Mouse (Mus musculus): Measurements from ENCODE around the gene Tmtc3. TPM values are rescaled to one million over a fixed set of nuclear protein-coding genes. Genes with fewer than 3 reads are reported as not detected.

Tmtc3 gene
- polyA plus RNA-seq (2015; fragmentation: Nextera tagmentation; extraction: Ambion mirVana), result 25.1 and 28.1 TPM in 2 replicates

GRCm38 (mm10) chr10:100487097-100487978, at the start of gene Tmtc3, which contains the start of gene Cep290:
Gene Tmtc3, minus strand, starts transcription at chr10:100487350.
Gene Cep290, plus strand, starts transcription at chr10:100487558.
- Histone ChIP-seq H3K4me1 (replicated peaks; ENCODE audit: control insufficient read depth, insufficient read depth, low read length) (0 out of 2 replicates have a peak, but pooled peaks cover 4% of the 10 kb centered on the region), H3K9ac (ENCODE audit: low read length) (peak within 1 kb of the TSS; percentile 88), H3K4me2 (ENCODE audit: low read depth, low read length) (peak within 1 kb of the TSS; percentile 91), H3K9me3 (ENCODE audit: control insufficient read depth, low read length) (no peaks in the 10 kb centered on the region), H3K4me3 (ENCODE audit: low read length) (peak within 1 kb of the TSS; percentile 88), H3K27me3 (ENCODE audit: control insufficient read depth, insufficient read depth, low read depth, low read length) (no peaks in the 10 kb centered on the region), H3K36me3 (ENCODE audit: control insufficient read depth, insufficient read depth, low read length) (no peaks in the 10 kb centered on the region), H3K27ac (ENCODE audit: low read length) (peak within 1 kb of the TSS; percentile 77)
- peak; percentile 98 for ATAC-seq (ENCODE audit: low read depth)
- under 1% methylated on average over 63 of the region's 63 CpGs for WGBS

GRCm38 (mm10) chr10:100524499-100525390, 37.6 kb upstream of the Tmtc3 start:
- no peak for ATAC-seq (ENCODE audit: low read depth)
- Histone ChIP-seq H3K4me3 (ENCODE audit: low read length) (no peak overlapping the region), H3K27ac (ENCODE audit: low read length) (no peak overlapping the region), H3K4me2 (ENCODE audit: low read depth, low read length) (no peak overlapping the region), H3K9me3 (ENCODE audit: control insufficient read depth, low read length) (no peaks in the 10 kb centered on the region), H3K4me1 (replicated peaks; ENCODE audit: control insufficient read depth, insufficient read depth, low read length) (no peaks in the 10 kb centered on the region), H3K27me3 (ENCODE audit: control insufficient read depth, insufficient read depth, low read depth, low read length) (no peaks in the 10 kb centered on the region), H3K36me3 (ENCODE audit: control insufficient read depth, insufficient read depth, low read length) (peaks cover 2% of the 10 kb centered on the region; the same call in 1 of the 2 replicates), H3K9ac (ENCODE audit: low read length) (no peak overlapping the region)
- 89% methylated on average over 9 of the region's 9 CpGs for WGBS

GRCm38 (mm10) chr10:100522330-100522729, 35.2 kb upstream of the Tmtc3 start:
- Histone ChIP-seq H3K36me3 (ENCODE audit: control insufficient read depth, insufficient read depth, low read length) (peaks cover 4% of the 10 kb centered on the region; the same call in 1 of the 2 replicates), H3K4me1 (replicated peaks; ENCODE audit: control insufficient read depth, insufficient read depth, low read length) (no peaks in the 10 kb centered on the region), H3K27me3 (ENCODE audit: control insufficient read depth, insufficient read depth, low read depth, low read length) (no peaks in the 10 kb centered on the region), H3K4me2 (ENCODE audit: low read depth, low read length) (no peak overlapping the region), H3K9ac (ENCODE audit: low read length) (no peak overlapping the region), H3K27ac (ENCODE audit: low read length) (no peak overlapping the region), H3K4me3 (ENCODE audit: low read length) (no peak overlapping the region), H3K9me3 (ENCODE audit: control insufficient read depth, low read length) (no peaks in the 10 kb centered on the region)
- WGBS, result 92% methylated on average over 9 of the region's 9 CpGs
- ATAC-seq (ENCODE audit: low read depth), result no peak

GRCm38 (mm10) chr10:100521617-100522016, 34.5 kb upstream of the Tmtc3 start:
- Histone ChIP-seq H3K9me3 (ENCODE audit: control insufficient read depth, low read length) (no peaks in the 10 kb centered on the region), H3K27me3 (ENCODE audit: control insufficient read depth, insufficient read depth, low read depth, low read length) (no peaks in the 10 kb centered on the region), H3K4me3 (ENCODE audit: low read length) (no peak overlapping the region), H3K4me1 (replicated peaks; ENCODE audit: control insufficient read depth, insufficient read depth, low read length) (no peaks in the 10 kb centered on the region), H3K9ac (ENCODE audit: low read length) (no peak overlapping the region), H3K36me3 (ENCODE audit: control insufficient read depth, insufficient read depth, low read length) (peaks cover 4% of the 10 kb centered on the region; the same call in 1 of the 2 replicates), H3K4me2 (ENCODE audit: low read depth, low read length) (no peak overlapping the region), H3K27ac (ENCODE audit: low read length) (no peak overlapping the region)
- no peak for ATAC-seq (ENCODE audit: low read depth)
- 79% methylated on average over 4 of the region's 4 CpGs for WGBS

GRCm38 (mm10) chr10:100508170-100508569, 21.0 kb upstream of the Tmtc3 start:
- WGBS, result 78% methylated on average over 1 of the region's 1 CpGs
- Histone ChIP-seq H3K4me2 (ENCODE audit: low read depth, low read length) (no peak overlapping the region), H3K36me3 (ENCODE audit: control insufficient read depth, insufficient read depth, low read length) (no peaks in the 10 kb centered on the region; the same call in 1 of the 2 replicates), H3K4me1 (replicated peaks; ENCODE audit: control insufficient read depth, insufficient read depth, low read length) (no peaks in the 10 kb centered on the region), H3K9me3 (ENCODE audit: control insufficient read depth, low read length) (no peaks in the 10 kb centered on the region), H3K4me3 (ENCODE audit: low read length) (no peak overlapping the region), H3K9ac (ENCODE audit: low read length) (no peak overlapping the region), H3K27ac (ENCODE audit: low read length) (no peak overlapping the region), H3K27me3 (ENCODE audit: control insufficient read depth, insufficient read depth, low read depth, low read length) (no peaks in the 10 kb centered on the region)
- ATAC-seq (ENCODE audit: low read depth), result no peak

DNA sequence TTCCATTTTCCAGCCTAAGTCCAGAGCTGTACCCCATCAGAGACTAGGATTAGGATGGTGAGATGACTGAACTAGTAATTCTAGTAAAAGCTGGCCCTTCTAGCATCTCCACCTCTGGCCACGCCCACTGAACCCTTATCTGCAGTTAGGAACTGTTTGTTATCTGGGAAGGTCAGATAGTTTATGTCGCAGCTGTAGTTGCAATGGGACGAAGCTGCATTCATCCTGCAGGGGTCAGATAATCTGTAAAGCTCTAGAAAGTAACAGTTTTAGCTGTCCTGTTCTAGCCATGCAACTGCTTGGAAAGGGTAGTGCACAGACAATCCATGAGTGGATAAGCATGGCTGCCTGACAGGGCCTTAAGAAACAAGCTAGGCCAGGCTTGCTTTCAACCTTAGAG, 11.2 kb upstream of the Tmtc3 start:
- ATAC-seq (ENCODE audit: low read depth), result no peak
- Histone ChIP-seq H3K9me3 (ENCODE audit: control insufficient read depth, low read length) (no peaks in the 10 kb centered on the region), H3K4me1 (replicated peaks; ENCODE audit: control insufficient read depth, insufficient read depth, low read length) (no peaks in the 10 kb centered on the region), H3K4me3 (ENCODE audit: low read length) (no peak overlapping the region), H3K36me3 (ENCODE audit: control insufficient read depth, insufficient read depth, low read length) (peaks cover 11% of the 10 kb centered on the region; the same call in 1 of the 2 replicates), H3K9ac (ENCODE audit: low read length) (no peak overlapping the region), H3K27ac (ENCODE audit: low read length) (no peak overlapping the region), H3K4me2 (ENCODE audit: low read depth, low read length) (no peak overlapping the region), H3K27me3 (ENCODE audit: control insufficient read depth, insufficient read depth, low read depth, low read length) (no peaks in the 10 kb centered on the region)
- 56% methylated on average over 3 of the region's 3 CpGs for WGBS

DNA sequence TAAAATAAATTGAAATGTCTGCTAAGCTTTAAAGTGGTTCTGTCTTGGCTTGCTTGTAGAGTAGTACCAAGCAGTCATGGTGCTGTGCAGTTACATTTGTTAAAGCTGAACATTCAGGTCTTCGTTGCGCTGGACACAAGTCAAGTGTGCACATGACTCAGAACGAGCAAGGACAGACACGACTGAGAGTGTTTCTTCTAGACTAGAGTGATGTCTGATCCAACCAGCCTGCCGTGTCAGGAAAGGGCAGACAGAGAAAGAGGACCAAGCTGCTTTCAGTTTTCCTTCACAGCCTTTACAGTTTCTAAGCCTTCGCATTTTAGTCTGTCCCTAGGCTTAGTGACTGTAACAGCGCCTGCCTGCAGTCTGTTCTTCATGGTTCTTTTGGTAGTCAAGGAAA, 4.8 kb upstream of the Tmtc3 start:
- no peak for ATAC-seq (ENCODE audit: low read depth)
- Histone ChIP-seq H3K27me3 (ENCODE audit: control insufficient read depth, insufficient read depth, low read depth, low read length) (no peaks in the 10 kb centered on the region), H3K27ac (ENCODE audit: low read length) (no peak overlapping the region), H3K4me1 (replicated peaks; ENCODE audit: control insufficient read depth, insufficient read depth, low read length) (0 out of 2 replicates have a peak, but pooled peaks cover 4% of the 10 kb centered on the region), H3K4me3 (ENCODE audit: low read length) (no peak overlapping the region), H3K36me3 (ENCODE audit: control insufficient read depth, insufficient read depth, low read length) (peaks cover 2% of the 10 kb centered on the region; the same call in 1 of the 2 replicates), H3K4me2 (ENCODE audit: low read depth, low read length) (no peak overlapping the region), H3K9ac (ENCODE audit: low read length) (no peak overlapping the region), H3K9me3 (ENCODE audit: control insufficient read depth, low read length) (no peaks in the 10 kb centered on the region)
- WGBS, result 78% methylated on average over 7 of the region's 7 CpGs

DNA sequence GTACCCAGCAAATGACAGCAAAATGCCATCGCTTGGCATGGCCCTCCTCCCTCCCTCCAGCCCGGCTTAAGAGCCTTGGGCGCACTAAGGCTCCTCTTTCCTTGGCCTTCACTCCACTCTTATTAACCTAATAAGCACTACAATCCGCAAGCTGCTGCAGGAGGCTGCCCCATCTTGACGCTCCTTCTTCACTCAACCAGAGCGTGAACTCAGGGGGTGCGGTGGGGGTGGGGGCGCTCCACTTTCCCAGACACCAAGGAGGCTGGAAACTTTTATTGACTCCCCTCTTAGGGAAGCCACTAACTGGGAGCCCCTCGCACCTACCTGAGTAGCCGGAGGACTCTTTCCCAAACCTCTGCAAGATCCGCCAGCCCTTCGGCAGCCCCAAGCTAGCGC, 451 bp downstream of the Tmtc3 start:
- Histone ChIP-seq H3K27me3 (ENCODE audit: control insufficient read depth, insufficient read depth, low read depth, low read length) (no peaks in the 10 kb centered on the region), H3K9me3 (ENCODE audit: control insufficient read depth, low read length) (no peaks in the 10 kb centered on the region), H3K4me3 (ENCODE audit: low read length) (peak overlapping the region; percentile 88), H3K4me2 (ENCODE audit: low read depth, low read length) (peak overlapping the region; percentile 91), H3K4me1 (replicated peaks; ENCODE audit: control insufficient read depth, insufficient read depth, low read length) (0 out of 2 replicates have a peak, but pooled peaks cover 4% of the 10 kb centered on the region), H3K27ac (ENCODE audit: low read length) (peak overlapping the region; percentile 77), H3K36me3 (ENCODE audit: control insufficient read depth, insufficient read depth, low read length) (no peaks in the 10 kb centered on the region), H3K9ac (ENCODE audit: low read length) (peak overlapping the region; percentile 88)
- WGBS, result 0% methylated on average over 13 of the region's 13 CpGs
- ATAC-seq (ENCODE audit: low read depth), result peak; percentile 30

DNA sequence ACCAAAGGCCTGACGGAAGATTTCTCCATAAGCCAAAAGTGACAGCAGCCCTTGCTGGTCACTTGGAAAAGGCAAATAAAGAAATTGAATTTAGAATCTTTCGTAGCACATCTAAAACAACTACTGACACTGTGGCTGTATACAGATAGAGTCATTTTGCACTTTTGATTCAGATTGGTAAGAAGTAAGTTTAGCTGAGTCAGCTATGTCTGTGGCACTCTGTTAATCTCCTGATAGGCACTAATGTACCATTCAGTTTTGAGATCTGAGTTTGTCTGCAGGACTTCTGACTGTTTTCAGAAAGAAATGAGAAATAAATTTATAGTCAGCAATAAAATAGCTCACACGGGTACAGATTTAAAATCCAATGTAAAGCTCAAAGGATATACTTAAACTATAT, 7.6 kb downstream of the Tmtc3 start:
- H3K9ac ChIP-seq (ENCODE audit: low read length), result no peak overlapping the region
- peaks cover 9% of the 10 kb centered on the region for H3K36me3 ChIP-seq (ENCODE audit: control insufficient read depth, insufficient read depth, low read length)
- no peak overlapping the region for H3K4me3 ChIP-seq (ENCODE audit: low read length)
- no peak overlapping the region for H3K4me2 ChIP-seq (ENCODE audit: low read depth, low read length)
- H3K27me3 ChIP-seq (ENCODE audit: control insufficient read depth, insufficient read depth, low read depth, low read length), result no peaks in the 10 kb centered on the region
- no peak overlapping the region for H3K27ac ChIP-seq (ENCODE audit: low read length)
- H3K4me1 ChIP-seq (replicated peaks; ENCODE audit: control insufficient read depth, insufficient read depth, low read length), result no peaks in the 10 kb centered on the region
- H3K9me3 ChIP-seq (ENCODE audit: control insufficient read depth, low read length), result no peaks in the 10 kb centered on the region
- 89% methylated on average over 3 of the region's 3 CpGs for WGBS
- ATAC-seq (ENCODE audit: low read depth), result no peak

Data from lung, embryonic 16.5 days (tissue).